Mouse (Mus musculus) stomach, embryonic 15.5 days (tissue): ENCODE measurements around the gene Myo3b. TPM values are rescaled to one million over a fixed set of nuclear protein-coding genes. Genes with fewer than 3 reads are reported as not detected.
A peak's percentile ranks its signal among the peaks of the same experiment; 100 is the strongest.

ENCODE experiments used
- ATAC-seq: fragments of 200-750 bp; cut with Nextera tagmentation; 2 replicates; pipeline ENCODE4 v1.8.0; 2017; ENCODE audit warnings: low read depth, moderate number of reproducible peaks, moderate TSS enrichment; ENCODE audit not compliant: insufficient read depth, low FRiP score
- H3K27ac ChIP-seq: fragments of 300-500 bp; sonication (generic); 2 replicates; pipeline ENCODE4 v1.5.1; 2015; ENCODE audit warnings: mild to moderate bottlenecking, inconsistent platforms
- H3K27me3 ChIP-seq: fragments of 300-500 bp; sonication (generic); replicated peaks from 2 replicates; pipeline ENCODE4 v1.6.1; 2015; ENCODE audit warnings: inconsistent platforms
- H3K36me3 ChIP-seq: fragments of 300-500 bp; sonication (generic); 2 replicates; pipeline ENCODE4 v1.6.1; 2015; ENCODE audit warnings: inconsistent platforms
- H3K4me1 ChIP-seq: fragments of 300-500 bp; sonication (generic); 2 replicates; pipeline ENCODE4 v1.6.1; 2015; ENCODE audit warnings: inconsistent platforms
- H3K4me2 ChIP-seq: fragments of 300-500 bp; sonication (generic); 2 replicates; pipeline ENCODE4 v1.6.1; 2015; ENCODE audit warnings: mild to moderate bottlenecking, inconsistent platforms
- H3K4me3 ChIP-seq: fragments of 300-500 bp; sonication (generic); replicated peaks from 2 replicates; pipeline ENCODE4 v1.5.1; 2015; ENCODE audit warnings: inconsistent platforms
- H3K9ac ChIP-seq: fragments of 300-500 bp; sonication (generic); 2 replicates; pipeline ENCODE4 v1.6.1; 2015; ENCODE audit warnings: inconsistent platforms
- H3K9me3 ChIP-seq: fragments of 300-500 bp; sonication (generic); 2 replicates; pipeline ENCODE4 v1.6.1; 2016; ENCODE audit warnings: inconsistent platforms
- WGBS: fragments of 180-500 bp; shearing (Covaris S2); methylation state at CpG from one replicate; pipeline ENCODE4 v1.1.7; 2015; 5-methylcytosine and 5-hydroxymethylcytosine counted together
- polyA plus RNA-seq: library from polyadenylated mRNA; unstranded; fragments of >200 nt; fragmentation: Nextera tagmentation; extraction: Ambion mirVana; gene quantifications from 2 replicates; pipeline ENCODE4 v1.2.1, GENCODE M21; 2015

Gene Myo3b
- polyA plus RNA-seq, 1 experiment from 2014 or later, result 0.37 TPM

DNA sequence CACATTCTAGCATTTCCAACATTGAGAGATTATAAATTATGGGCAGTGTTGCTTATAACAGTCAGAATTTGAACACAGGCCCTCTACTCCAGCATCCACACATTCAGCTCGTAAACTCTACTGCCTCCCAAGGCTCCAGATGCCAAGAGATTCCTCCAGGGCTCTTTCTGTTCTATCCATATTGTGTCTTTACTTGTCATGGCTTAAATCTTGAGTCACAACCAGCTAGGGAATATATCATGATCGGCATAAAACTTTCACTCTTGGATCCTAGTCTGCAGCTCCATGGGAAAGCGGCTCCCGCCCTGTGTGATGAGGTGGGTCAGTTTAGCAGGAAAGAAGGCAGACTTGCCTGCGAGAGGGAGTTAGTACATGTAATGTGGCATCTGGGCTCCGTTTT is 294.0 kb downstream of the Myo3b start:
- Histone ChIP-seq H3K4me1 (peaks cover 19% of the 10 kb centered on the region), H3K36me3 (no peaks in the 10 kb centered on the region), H3K9me3 (no peaks in the 10 kb centered on the region), H3K27me3 (no peaks in the 10 kb centered on the region), H3K9ac (no peak overlapping the region), H3K4me3 (no peak overlapping the region), H3K27ac (no peak overlapping the region), H3K4me2 (no peak overlapping the region)
- 93% methylated on average over 6 of the region's 6 CpGs for WGBS
- ATAC-seq, result no peak

DNA sequence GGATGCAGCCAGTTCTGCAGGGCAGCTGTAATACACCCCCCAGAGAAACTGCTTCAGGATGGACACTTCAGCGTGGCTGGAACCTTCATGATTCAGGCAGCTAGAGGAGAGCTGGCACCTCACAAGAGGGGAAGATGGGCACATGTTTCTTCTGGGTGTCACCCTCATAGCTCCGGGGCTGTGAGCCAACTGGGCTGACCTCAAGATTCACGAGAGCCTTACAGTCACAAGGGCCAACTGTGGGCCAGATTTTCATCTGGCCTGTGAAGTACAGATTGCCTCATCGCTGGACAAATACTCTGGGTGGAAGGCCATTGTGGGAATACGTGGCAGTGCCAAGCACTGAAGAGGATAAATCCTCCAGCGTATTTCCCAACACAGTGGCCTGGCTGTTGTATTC is 294.6 kb downstream of the Myo3b start:
- no peak for ATAC-seq

DNA sequence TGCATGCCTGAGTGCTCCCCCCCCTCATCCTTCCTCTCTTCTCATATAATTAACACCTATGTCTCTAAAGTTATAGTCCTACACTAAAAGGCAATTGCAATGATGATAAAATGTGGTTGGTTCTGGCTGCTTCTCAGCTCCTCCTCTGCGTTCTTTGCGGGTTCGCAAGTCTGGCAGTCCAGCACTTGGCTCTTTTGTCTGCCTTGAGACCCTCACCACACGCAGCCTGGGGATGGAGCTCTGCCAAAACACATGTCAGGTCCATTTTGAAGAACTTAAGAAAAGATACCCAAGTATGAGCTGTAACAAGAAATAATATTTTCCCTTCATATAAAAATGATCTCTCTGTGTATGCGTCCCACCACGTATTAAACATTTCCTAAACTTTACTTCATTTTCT is 297.6 kb downstream of the Myo3b start:
- peaks cover 22% of the 10 kb centered on the region for H3K4me1 ChIP-seq
- peak overlapping the region; percentile 31; the same call in 1 of the 2 replicates for H3K27ac ChIP-seq
- no peak overlapping the region for H3K4me3 ChIP-seq
- H3K4me2 ChIP-seq, result no peak overlapping the region
- H3K27me3 ChIP-seq, result no peaks in the 10 kb centered on the region
- 58% methylated on average over 6 of the region's 6 CpGs for WGBS
- ATAC-seq, result no peak
- no peaks in the 10 kb centered on the region for H3K9me3 ChIP-seq
- no peak overlapping the region for H3K9ac ChIP-seq
- no peaks in the 10 kb centered on the region for H3K36me3 ChIP-seq

More for the DNA sequence above, 294.6 kb downstream of the Myo3b start:
- Histone ChIP-seq H3K4me2 (no peak overlapping the region), H3K36me3 (no peaks in the 10 kb centered on the region), H3K4me1 (peaks cover 22% of the 10 kb centered on the region), H3K9me3 (no peaks in the 10 kb centered on the region), H3K9ac (no peak overlapping the region), H3K27ac (no peak overlapping the region), H3K4me3 (no peak overlapping the region), H3K27me3 (no peaks in the 10 kb centered on the region)
- 82% methylated on average over 6 of the region's 6 CpGs for WGBS

DNA sequence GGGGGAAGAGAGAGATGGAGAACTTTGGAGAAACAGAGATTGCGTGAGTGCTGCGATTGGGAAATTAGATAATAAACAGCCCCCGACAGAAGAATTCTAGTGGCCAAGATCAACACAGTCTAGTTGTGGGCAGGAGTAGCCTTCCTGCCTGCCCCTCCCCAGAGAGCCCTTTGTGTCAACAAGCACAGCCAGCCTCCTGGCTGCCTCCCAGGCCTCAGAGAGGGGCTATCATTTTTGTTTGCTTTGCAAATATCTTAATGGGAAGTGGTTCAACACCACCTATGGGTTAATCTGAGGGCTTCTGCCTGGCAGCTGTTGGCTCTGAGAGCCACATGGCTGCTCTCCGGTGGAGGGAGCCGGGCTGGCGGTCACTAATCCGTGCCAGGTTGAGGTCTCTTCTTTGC is 298.3 kb downstream of the Myo3b start:
- 15% methylated on average over 7 of the region's 7 CpGs for WGBS

DNA sequence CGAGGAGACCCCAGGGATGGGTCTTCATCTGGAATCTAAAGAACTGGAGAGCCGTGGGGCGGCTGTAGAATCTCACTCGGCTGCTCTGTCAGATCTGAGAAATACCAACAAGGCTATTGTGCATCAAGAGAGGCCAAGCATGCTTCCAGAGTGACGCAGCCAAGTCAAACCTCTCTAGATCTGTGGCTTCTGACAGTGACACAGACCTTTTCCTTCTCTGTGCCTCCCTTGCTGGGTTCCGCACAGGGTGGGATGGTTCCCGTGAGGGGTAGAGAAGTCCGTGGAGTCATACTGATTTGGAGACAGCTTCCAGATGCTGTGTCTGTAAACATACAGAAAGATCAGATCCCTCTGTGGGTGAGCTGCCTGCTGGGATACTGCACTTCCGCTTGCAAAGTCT is 298.9 kb downstream of the Myo3b start:
- no peak overlapping the region for H3K4me3 ChIP-seq
- WGBS, result 17% methylated on average over 9 of the region's 9 CpGs
- ATAC-seq, result peak; percentile 24; the same call in 1 of the 2 replicates
- no peaks in the 10 kb centered on the region for H3K9me3 ChIP-seq
- no peaks in the 10 kb centered on the region for H3K36me3 ChIP-seq
- peak overlapping the region; percentile 69 for H3K27ac ChIP-seq
- no peak overlapping the region for H3K9ac ChIP-seq
- peak overlapping the region; percentile 37 for H3K4me2 ChIP-seq
- peaks cover 22% of the 10 kb centered on the region for H3K4me1 ChIP-seq
- H3K27me3 ChIP-seq, result no peaks in the 10 kb centered on the region

More for the DNA sequence above, 298.3 kb downstream of the Myo3b start:
- peak; percentile 79 for ATAC-seq
- H3K4me3 ChIP-seq, result no peak overlapping the region
- no peaks in the 10 kb centered on the region for H3K36me3 ChIP-seq
- H3K9ac ChIP-seq, result no peak overlapping the region
- peak overlapping the region; percentile 37 for H3K4me2 ChIP-seq
- H3K4me1 ChIP-seq, result peaks cover 22% of the 10 kb centered on the region
- no peaks in the 10 kb centered on the region for H3K9me3 ChIP-seq
- no peaks in the 10 kb centered on the region for H3K27me3 ChIP-seq
- H3K27ac ChIP-seq, result peak overlapping the region; percentile 69; the same call in 1 of the 2 replicates

DNA sequence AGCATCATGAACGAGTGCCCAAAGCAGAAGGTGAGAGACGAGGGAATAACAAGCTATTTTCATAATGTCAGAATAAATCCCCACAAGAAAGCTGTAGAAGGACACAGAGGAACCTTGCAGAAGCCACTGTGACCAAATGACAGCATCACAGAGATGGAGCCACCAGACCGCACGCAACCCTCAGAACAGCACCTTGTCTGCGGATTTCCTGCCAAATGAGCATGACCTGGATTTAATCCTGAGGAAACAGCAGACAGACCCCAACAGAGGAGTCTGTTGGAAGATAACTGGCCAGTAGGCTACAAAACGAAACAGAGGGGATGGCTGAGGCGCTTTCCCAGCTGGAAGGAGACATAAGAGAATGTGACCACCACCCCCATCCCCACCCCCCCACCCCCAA is 300.1 kb downstream of the Myo3b start:
- Histone ChIP-seq H3K27me3 (no peaks in the 10 kb centered on the region), H3K27ac (no peak overlapping the region), H3K9ac (no peak overlapping the region), H3K36me3 (no peaks in the 10 kb centered on the region), H3K4me1 (peaks cover 22% of the 10 kb centered on the region), H3K4me3 (no peak overlapping the region), H3K9me3 (no peaks in the 10 kb centered on the region), H3K4me2 (no peak overlapping the region)
- no peak for ATAC-seq
- WGBS, result 80% methylated on average over 7 of the region's 7 CpGs

DNA sequence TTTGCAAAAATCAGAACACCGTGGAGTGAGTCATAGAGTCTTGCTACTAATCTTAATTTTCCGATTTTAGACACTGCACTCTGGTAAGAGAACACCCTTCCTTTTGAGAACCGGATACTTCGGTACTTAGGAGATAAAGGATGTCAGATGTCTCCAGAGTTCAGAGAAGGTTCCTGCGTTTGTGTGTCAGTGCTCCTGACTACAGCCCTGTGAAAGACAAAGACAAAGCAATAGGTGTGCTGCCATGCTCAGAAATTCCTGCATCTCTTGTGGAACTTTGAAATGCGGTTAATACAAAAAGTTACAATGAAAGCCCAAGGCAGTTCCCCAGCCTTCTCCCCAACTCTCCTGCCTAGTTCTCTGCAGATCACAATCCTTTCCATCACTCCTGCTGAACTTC is 300.6 kb downstream of the Myo3b start:
- ATAC-seq, result no peak
- Histone ChIP-seq H3K4me3 (no peak overlapping the region), H3K9me3 (no peaks in the 10 kb centered on the region), H3K9ac (no peak overlapping the region), H3K27ac (no peak overlapping the region), H3K4me2 (no peak overlapping the region), H3K27me3 (no peaks in the 10 kb centered on the region), H3K4me1 (peaks cover 22% of the 10 kb centered on the region), H3K36me3 (no peaks in the 10 kb centered on the region)
- 62% methylated on average over 6 of the region's 6 CpGs for WGBS

DNA sequence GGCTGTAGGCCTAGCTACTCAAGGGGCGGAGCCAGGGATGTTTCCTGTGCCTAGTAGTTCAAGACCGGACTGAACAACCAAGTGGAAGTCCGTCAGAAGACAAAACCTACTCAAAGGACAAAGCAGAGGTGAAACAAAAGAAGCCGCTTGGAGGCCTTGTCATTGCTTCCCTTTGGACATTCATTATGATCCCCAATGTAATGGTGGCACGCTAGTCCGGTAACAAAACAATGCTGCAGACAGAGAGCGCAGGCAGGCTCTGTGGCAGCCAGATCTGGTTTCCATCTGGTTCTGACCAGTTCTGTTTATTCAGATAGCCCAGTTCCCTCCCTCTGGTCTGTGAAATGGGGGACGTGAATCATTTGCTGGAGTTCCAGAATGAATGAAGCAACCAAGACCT is 301.3 kb downstream of the Myo3b start:
- Histone ChIP-seq H3K4me3 (no peak overlapping the region), H3K4me2 (no peak overlapping the region), H3K27me3 (no peaks in the 10 kb centered on the region), H3K27ac (no peak overlapping the region), H3K36me3 (no peaks in the 10 kb centered on the region), H3K9me3 (no peaks in the 10 kb centered on the region), H3K9ac (no peak overlapping the region), H3K4me1 (peaks cover 19% of the 10 kb centered on the region)
- 81% methylated on average over 8 of the region's 8 CpGs for WGBS
- no peak for ATAC-seq

DNA sequence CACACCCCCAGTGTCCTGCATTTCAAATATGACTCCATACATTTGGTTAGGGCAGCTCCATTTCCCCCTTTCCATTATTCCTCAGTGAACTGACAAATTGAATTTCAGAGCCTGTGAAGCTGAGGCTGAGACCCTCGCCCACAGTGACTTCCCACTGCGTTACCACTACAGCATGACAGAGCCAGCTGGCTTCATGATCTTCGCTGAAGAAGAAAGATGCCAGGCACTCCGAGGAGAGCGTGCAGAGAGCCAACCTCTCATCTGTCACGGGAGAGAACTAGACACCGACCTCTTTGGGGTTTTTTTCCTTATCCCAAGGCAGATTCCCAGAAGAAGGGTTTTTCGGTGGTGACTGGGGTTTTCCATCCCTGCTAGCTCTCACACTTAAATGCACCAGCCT is 306.2 kb downstream of the Myo3b start:
- Histone ChIP-seq H3K27ac (no peak overlapping the region), H3K27me3 (no peaks in the 10 kb centered on the region), H3K4me3 (no peak overlapping the region), H3K36me3 (no peaks in the 10 kb centered on the region), H3K4me2 (no peak overlapping the region), H3K4me1 (no peaks in the 10 kb centered on the region), H3K9me3 (no peaks in the 10 kb centered on the region), H3K9ac (no peak overlapping the region)
- whole genome bisulfite sequencing, result 63% methylated on average over 8 of the region's 8 CpGs
- no peak for ATAC-seq

DNA sequence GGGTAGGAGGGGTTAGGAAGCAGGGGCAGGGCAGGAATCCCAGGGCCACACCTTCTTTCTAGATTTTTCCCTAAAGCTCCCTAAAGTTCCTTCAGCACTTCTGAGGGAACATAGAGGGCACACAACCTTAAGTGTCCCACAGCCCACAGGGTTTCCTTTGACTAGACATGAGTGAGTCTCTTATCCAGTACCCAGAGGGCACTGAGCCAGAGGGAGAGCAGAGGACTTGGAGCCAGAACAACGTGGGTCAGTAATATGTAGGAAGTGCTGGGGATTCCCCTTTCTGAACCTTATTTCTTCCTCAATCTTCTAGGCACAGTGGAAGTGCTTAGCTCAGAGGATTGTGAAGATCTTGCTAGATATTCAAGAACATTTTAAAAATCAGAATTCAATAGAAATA is 308.6 kb downstream of the Myo3b start:
- no peaks in the 10 kb centered on the region for H3K4me1 ChIP-seq
- H3K27ac ChIP-seq, result no peak overlapping the region
- H3K9ac ChIP-seq, result no peak overlapping the region
- no peaks in the 10 kb centered on the region for H3K27me3 ChIP-seq
- H3K36me3 ChIP-seq, result no peaks in the 10 kb centered on the region
- no peak for ATAC-seq
- H3K4me3 ChIP-seq, result no peak overlapping the region
- H3K9me3 ChIP-seq, result no peaks in the 10 kb centered on the region
- WGBS, result 32% methylated on average over 1 of the region's 1 CpGs
- H3K4me2 ChIP-seq, result no peak overlapping the region

DNA sequence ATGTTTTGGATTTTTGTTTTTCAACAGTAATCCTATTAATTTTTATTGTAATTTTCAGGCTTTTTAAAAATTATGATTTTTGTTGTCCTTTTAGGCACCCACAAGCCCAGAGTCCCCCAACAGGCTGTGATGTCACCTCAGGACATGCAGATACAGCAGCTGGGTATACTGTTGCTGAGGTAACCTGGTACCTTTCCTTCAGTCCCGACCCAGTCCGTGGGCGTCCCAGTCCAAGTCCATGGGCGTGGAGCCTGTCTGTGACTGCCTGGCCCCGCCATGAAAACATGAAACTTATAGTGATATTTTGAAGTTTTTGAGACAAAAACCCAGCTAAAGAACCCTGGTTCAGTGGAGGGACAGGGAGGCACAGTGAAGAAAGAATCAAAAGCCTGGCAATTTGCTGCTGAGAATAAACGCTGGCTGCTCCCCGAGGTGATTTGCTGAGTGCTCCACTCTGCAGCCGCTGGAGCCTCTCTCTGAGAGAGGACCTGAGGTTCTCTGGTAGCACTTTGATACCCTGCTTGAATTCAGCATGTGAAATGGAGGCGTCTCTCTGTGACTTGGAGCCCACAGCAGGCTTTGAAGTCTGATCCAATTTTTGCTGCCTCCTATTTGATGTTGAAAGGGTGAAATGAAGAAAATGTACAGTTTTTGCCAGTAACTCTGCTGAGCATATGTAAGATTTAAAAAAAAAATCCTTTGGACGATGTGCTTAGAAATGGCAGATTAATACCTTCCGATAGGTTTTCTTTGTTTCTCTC is 310.0 kb downstream of the Myo3b start:
- Histone ChIP-seq H3K9me3 (no peaks in the 10 kb centered on the region), H3K27me3 (no peaks in the 10 kb centered on the region), H3K9ac (no peak overlapping the region), H3K4me3 (no peak overlapping the region), H3K27ac (no peak overlapping the region), H3K4me1 (no peaks in the 10 kb centered on the region), H3K36me3 (no peaks in the 10 kb centered on the region), H3K4me2 (no peak overlapping the region)
- 67% methylated on average over 11 of the region's 11 CpGs for WGBS
- no peak for ATAC-seq

DNA sequence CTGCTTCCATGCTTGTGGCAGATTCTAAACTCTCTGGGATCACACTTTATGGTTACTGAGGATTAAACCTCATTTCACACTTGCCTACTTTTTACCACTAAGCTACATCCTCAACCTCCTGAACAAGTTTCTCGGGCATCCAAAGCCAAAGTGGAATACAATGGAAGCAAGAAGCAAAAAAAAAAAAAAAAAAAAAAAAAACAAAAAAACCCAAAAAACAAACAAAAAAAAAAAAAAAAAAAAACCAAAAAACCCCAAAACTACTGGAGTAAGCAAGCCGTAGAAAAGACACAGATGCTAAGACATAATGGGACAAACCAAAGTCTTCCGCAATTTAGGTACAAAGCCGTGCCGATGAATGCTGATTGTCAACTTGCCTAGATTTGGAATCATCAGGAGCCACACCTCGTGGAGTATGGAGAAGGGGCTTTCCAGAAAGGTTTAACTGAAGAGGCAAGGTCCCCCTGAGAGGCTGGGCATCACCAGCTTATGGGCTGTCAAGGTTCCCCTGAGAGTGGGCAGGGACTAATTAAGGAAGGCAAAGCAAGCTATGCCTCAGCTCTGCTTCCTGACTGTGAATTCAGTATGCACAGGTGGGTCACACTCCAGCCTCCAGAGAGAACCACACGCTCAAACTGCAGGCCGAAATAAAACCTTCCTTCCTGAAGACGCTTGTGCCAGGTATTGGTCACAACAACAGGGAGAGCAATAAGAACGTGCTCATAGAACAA is 313.7 kb downstream of the Myo3b start:
- Histone ChIP-seq H3K4me2 (no peak overlapping the region), H3K27me3 (no peaks in the 10 kb centered on the region), H3K4me3 (no peak overlapping the region), H3K27ac (no peak overlapping the region), H3K9me3 (no peaks in the 10 kb centered on the region), H3K9ac (no peak overlapping the region), H3K4me1 (no peaks in the 10 kb centered on the region), H3K36me3 (no peaks in the 10 kb centered on the region)
- ATAC-seq, result no peak
- 87% methylated on average over 10 of the region's 10 CpGs for WGBS
